Mouse (Mus musculus): ENCODE measurements around the gene Tnfaip8l2.
"Not testable (repeated sequence)": the region's sequence is repeated elsewhere in the genome, so short reads cannot be mapped to it uniquely, and the experiment has no call there.

Tnfaip8l2 gene

GRCm38 (mm10) chr3:95112760-95113159, 29.4 kb downstream of the Tnfaip8l2 start:
- no peak for DNase-seq (ENCODE audit: low read depth, low spot score)

- peak; percentile 87 for DNase-seq (ENCODE audit: low read depth, low spot score)
Measured at GRCm38 (mm10) chr3:95110911-95111726, 31.0 kb downstream of the Tnfaip8l2 start, which contains the start of gene Vps72. Vps72 (plus strand) TSS chr3:95111022.

- DNase-seq (ENCODE audit: low read depth, low spot score): no peak
Measured at GRCm38 (mm10) chr3:95107898-95108297, 34.3 kb downstream of the Tnfaip8l2 start.

- not testable (repeated sequence) for DNase-seq (ENCODE audit: low read depth, low spot score)
Measured at GRCm38 (mm10) chr3:95107308-95107707, 34.9 kb downstream of the Tnfaip8l2 start.

- peak; percentile 100 for DNase-seq (ENCODE audit: low read depth, low spot score)
Measured at GRCm38 (mm10) chr3:95106338-95107117, 35.6 kb downstream of the Tnfaip8l2 start, which contains the start of gene Pip5k1a. Pip5k1a (minus strand) TSS chr3:95106930.

GRCm38 (mm10) chr3:95105586-95106337, 36.4 kb downstream of the Tnfaip8l2 start:
- DNase-seq (ENCODE audit: low read depth, low spot score): no peak

GRCm38 (mm10) chr3:95105121-95105520, 37.0 kb downstream of the Tnfaip8l2 start:
- no peak for DNase-seq (ENCODE audit: low read depth, low spot score)

- DNase-seq (ENCODE audit: low read depth, low spot score): no peak
Measured at GRCm38 (mm10) chr3:95100854-95101253, 41.3 kb downstream of the Tnfaip8l2 start.
